Mouse (Mus musculus) megakaryocyte, embryonic 14.5 days (primary cell): ENCODE results near the gene Tmem229b.

Source experiments
- FLI1 ChIP-seq: IDR thresholded peaks from 2 replicates; pipeline ENCODE4 v1.6.1; 2012; ENCODE audit warnings: low read length, inconsistent platforms, mixed read lengths
- GATA1 ChIP-seq: IDR thresholded peaks from 3 replicates; pipeline ENCODE4 v1.6.1; 2012; ENCODE audit warnings: mixed read lengths, low read length, inconsistent platforms, borderline replicate concordance

GRCm38 (mm10) chr12:79047203-79047602 is 39.8 kb upstream of the Tmem229b start:
- TF ChIP-seq GATA1 (no peak), FLI1 (no peak)
